Mouse (Mus musculus) urinary bladder, postnatal 0 days (tissue): Measurements from ENCODE around the gene Shisa8. TPM values are rescaled to one million over a fixed set of nuclear protein-coding genes. Genes with fewer than 3 reads are reported as not detected.

Source experiments
- microRNA counts: library from miRNA; unstranded; fragments of <30 nt; microRNA quantifications from one replicate; lab custom pipeline; 2016
- microRNA-seq: library from miRNA; unstranded; fragments of <30 nt; microRNA quantifications from one replicate; pipeline ENCODE4, GENCODE M21; 2016
- polyA plus RNA-seq: library from polyadenylated mRNA; unstranded; fragments of >200 nt; fragmentation: Nextera tagmentation; extraction: Ambion mirVana; gene quantifications from 2 replicates; pipeline ENCODE4 v1.2.1, GENCODE M21; 2015

Shisa8 gene
- 0.10 TPM in 1 of 2 replicates, not detected in the other for polyA plus RNA-seq

GRCm38 (mm10) chr15:82212752-82213063 is at the start of gene Shisa8:
Gene Shisa8 (minus strand): TSS chr15:82212815.

GRCm38 (mm10) chr15:82252097-82252496 is 39.5 kb upstream of the Shisa8 start, which contains the start of gene 1500009C09Rik:
Gene 1500009C09Rik (plus strand): TSS chr15:82252397.

GRCm38 (mm10) chr15:82244115-82244804 is 31.6 kb upstream of the Shisa8 start, which contains the start of gene Cenpm:
Gene Cenpm (minus strand): TSS chr15:82244748.

GRCm38 (mm10) chr15:82223657-82224601 is 11.3 kb upstream of the Shisa8 start, which contains the start of gene Tnfrsf13c:
Gene Tnfrsf13c (minus strand): TSS chr15:82224369.

MicroRNAs within 50 kb of the gene (microRNA counts, 519-probe panel; counts per million panel counts)
- microRNA mmu-miR-33 (lab: Ali Mortazavi, UCI): 2,899 counts per million, percentile 42 among the panel's probes with 10 or more counts

Small RNAs within 50 kb of the gene (microRNA-seq; reads per million reads assigned to microRNA genes)
- gene Mir33: 106 reads per million, percentile 48 among the genes with 10 or more reads in this experiment

Other genes with a start within 250 kb of the Shisa8 start
- not detected in 2 replicates for gene 1700029P11Rik, start 232.3 kb downstream of the Shisa8 start, polyA plus RNA-seq
- 31.5 and 34.8 TPM in 2 replicates for gene Xrcc6, start 225.0 kb downstream of the Shisa8 start, polyA plus RNA-seq
- gene Desi1, start 179.0 kb downstream of the Shisa8 start, polyA plus RNA-seq: 15.0 and 17.9 TPM in 2 replicates
- 127 and 135 TPM in 2 replicates for gene Snu13, start 165.2 kb downstream of the Shisa8 start, polyA plus RNA-seq
- gene 4930407I10Rik, start 153.7 kb downstream of the Shisa8 start, polyA plus RNA-seq: not detected in 2 replicates
- 0.31 and 0.35 TPM in 2 replicates for gene Mei1, start 142.8 kb downstream of the Shisa8 start, polyA plus RNA-seq
- gene Ccdc134, start 84.9 kb downstream of the Shisa8 start, polyA plus RNA-seq: 10.0 and 11.2 TPM in 2 replicates
- 109 and 175 TPM in 2 replicates for gene Srebf2, start 65.6 kb downstream of the Shisa8 start, polyA plus RNA-seq
- gene Tnfrsf13c, start 11.6 kb upstream of the Shisa8 start, polyA plus RNA-seq: not detected in 2 replicates
- 17.1 and 26.2 TPM in 2 replicates for gene Cenpm, start 31.9 kb upstream of the Shisa8 start, polyA plus RNA-seq
- not detected in 2 replicates for gene 1500009C09Rik, start 39.6 kb upstream of the Shisa8 start, polyA plus RNA-seq
- gene Sept3, start 62.1 kb upstream of the Shisa8 start, polyA plus RNA-seq: 0.48 and 0.78 TPM in 2 replicates
- 0.15 and 0.17 TPM in 2 replicates for gene Wbp2nl, start 86.1 kb upstream of the Shisa8 start, polyA plus RNA-seq
- 44.2 and 45.4 TPM in 2 replicates for gene Naga, start 126.1 kb upstream of the Shisa8 start, polyA plus RNA-seq
- 10.8 and 11.1 TPM in 2 replicates for gene Pheta2, start 126.1 kb upstream of the Shisa8 start, polyA plus RNA-seq
- gene Smdt1, start 126.1 kb upstream of the Shisa8 start, polyA plus RNA-seq: 237 and 251 TPM in 2 replicates
- gene Ndufa6, start 141.5 kb upstream of the Shisa8 start, polyA plus RNA-seq: 504 and 545 TPM in 2 replicates
- gene Cyp2d22, start 167.4 kb upstream of the Shisa8 start, polyA plus RNA-seq: 8.6 and 12.0 TPM in 2 replicates
- not detected in 2 replicates for gene Cyp2d11, start 181.2 kb upstream of the Shisa8 start, polyA plus RNA-seq
- 0.43 TPM in 1 of 2 replicates, not detected in the other for gene Cyp2d10, start 194.4 kb upstream of the Shisa8 start, polyA plus RNA-seq
- gene Cyp2d9, start 220.6 kb upstream of the Shisa8 start, polyA plus RNA-seq: 0.28 TPM in 1 of 2 replicates, not detected in the other